Mouse (Mus musculus) monocyte, adult 59 days (primary cell): ENCODE measurements around the gene Ptprk. TPM values are rescaled to one million over a fixed set of nuclear protein-coding genes. Genes with fewer than 3 reads are reported as not detected.

Source experiments
- total RNA-seq, 2 experiments: library from RNA; stranded (reverse); gene quantifications; one replicate each; pipeline ENCODE4 v1.2.4; 2023

Ptprk gene
- total RNA-seq, result under 1 TPM; 0.13 to 0.49 TPM

DNA sequence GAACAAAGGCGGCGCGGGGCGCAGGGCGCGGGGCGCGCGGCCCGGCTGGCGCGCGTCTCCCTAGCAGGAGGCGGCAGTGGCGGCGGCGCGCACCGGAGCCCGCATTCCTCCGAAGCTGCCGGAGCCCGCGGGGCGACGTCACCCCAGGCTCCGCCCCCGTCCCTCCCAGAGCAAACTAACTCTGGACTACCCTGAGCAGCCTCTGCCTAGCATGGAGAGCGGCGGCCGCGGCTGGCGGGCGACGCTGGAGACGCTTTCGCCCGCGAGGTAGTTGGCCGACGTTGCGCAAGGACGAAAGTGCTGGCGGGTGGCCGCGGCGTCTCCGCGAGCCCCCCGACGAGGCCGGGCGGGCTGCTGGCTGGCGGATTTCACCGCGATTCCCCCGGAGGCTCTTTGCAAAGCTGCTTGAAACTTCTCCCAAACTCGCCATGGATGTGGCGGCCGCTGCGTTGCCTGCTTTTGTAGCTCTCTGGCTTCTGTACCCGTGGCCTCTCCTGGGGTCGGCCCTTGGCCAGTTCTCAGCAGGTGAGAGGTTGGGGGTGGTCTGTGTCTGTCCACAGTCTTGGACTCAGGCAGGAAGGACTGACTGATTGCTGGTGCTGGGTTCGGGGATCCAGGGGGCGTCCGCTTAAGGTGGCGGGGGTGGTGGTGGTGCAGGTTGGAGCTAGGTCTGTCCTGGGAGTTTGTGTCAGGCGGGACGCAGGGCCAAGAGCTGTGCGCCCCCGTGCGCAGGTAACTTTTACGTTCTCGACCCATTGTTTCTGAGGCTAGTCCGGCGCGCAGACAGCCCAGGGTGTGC is at the start of gene Ptprk:
TSS of gene Ptprk (plus strand) at position 168 of the 799 bp plus-strand sequence.

